Mouse (Mus musculus) brain, embryonic 14.5 days (tissue): ENCODE measurements at regions not wholly inside any gene's neighbourhood (a gene's known extent, or its start where the extent isn't known, plus 50 kb on each side); places are given as distances from the start of the nearest gene placed in this dataset.

Experiments
- CTCF ChIP-seq: fragments of 200-500 bp; IDR thresholded peaks from 2 replicates; pipeline ENCODE4 v1.5.1; 2012; ENCODE audit warnings: inconsistent platforms, mild to moderate bottlenecking, moderate library complexity, borderline replicate concordance; ENCODE audit not compliant: insufficient read depth, insufficient read length; ENCODE audit errors: extremely low read depth
- POLR2A ChIP-seq: fragments of 200-500 bp; IDR thresholded peaks from 2 replicates; pipeline ENCODE4 v1.6.1; 2012; ENCODE audit warnings: mild to moderate bottlenecking, inconsistent platforms, borderline replicate concordance; ENCODE audit not compliant: poor library complexity, insufficient read depth, insufficient read length, severe bottlenecking; ENCODE audit errors: extremely low read depth

GRCm38 (mm10) chr2:178563287-178563686, 133.0 kb downstream of the Cdh26 start:
- TF ChIP-seq POLR2A (no peak), CTCF (no peak)
